Comparison of ENCODE assay signal across 16 mouse cellular contexts in genomic region chr16:39162684-39163083, GRCm38 (mm10).
DNase-seq lines count a peak whose midpoint lies in the region; ATAC-seq and TF ChIP-seq lines count a peak whose summit lies in the region.
"Had no signal": no experiment of that assay in that cellular context is flagged by ENCODE, and none has a peak within 500 bp of the region (broad histone marks: within the 10 kb centered on the region; RNA-seq: fewer than 3 reads in every experiment).

No protein-coding gene starts in this region.

- CTCF ChIA-PET in Patski (lab: Charles Lee): no interaction called here

- no peaks in the 10 kb centered on the region for H3K9me3 ChIP-seq in heart, postnatal 0 days (replicated peaks; ENCODE audit: control insufficient read depth, low read length)
- no peaks in the 10 kb centered on the region for H3K9me3 ChIP-seq in limb, embryonic 10.5 days (replicated peaks)
- H3K9me3 ChIP-seq: forebrain, embryonic 13.5 days; midbrain, embryonic 15.5 days had no signal

- H3K4me1 ChIP-seq in heart, postnatal 0 days (ENCODE audit: control insufficient read depth, insufficient read depth): no peaks in the 10 kb centered on the region
- no peaks in the 10 kb centered on the region for H3K4me1 ChIP-seq in limb, embryonic 10.5 days
- H3K4me1 ChIP-seq: forebrain, embryonic 13.5 days; midbrain, embryonic 15.5 days had no signal

- intact Hi-C loops in heart, postnatal 25 days (cut with DNase I): no loop called here
- intact Hi-C loops in left cerebral cortex, postnatal 14 days (cut with DNase I): no loop called here
- intact Hi-C loops in left cerebral cortex, postnatal 36 days (cut with DNase I): no loop called here

- no peak for ATAC-seq in heart, postnatal 0 days (ENCODE audit: insufficient read depth, low read depth)
- ATAC-seq in Patski: no peak
- ATAC-seq: forebrain, embryonic 13.5 days; midbrain, embryonic 15.5 days had no signal

- in situ Hi-C loops in Patski (cut with MboI; ENCODE audit: low pct_unique_long_range_greater_than_20kb): no loop called here

- POLR2A ChIA-PET in Patski (lab: Charles Lee): no interaction called here

- no peak overlapping the region for H3K4me2 ChIP-seq in heart, postnatal 0 days (ENCODE audit: low read depth, low read length)
- H3K4me2 ChIP-seq: forebrain, embryonic 13.5 days; midbrain, embryonic 15.5 days had no signal

- H3K4me3 ChIP-seq in heart, postnatal 0 days (ENCODE audit: low read depth, low read length): no peak overlapping the region
- H3K4me3 ChIP-seq in limb, embryonic 10.5 days: no peak overlapping the region
- H3K4me3 ChIP-seq: forebrain, embryonic 13.5 days; midbrain, embryonic 15.5 days had no signal

- H3K36me3 ChIP-seq in heart, postnatal 0 days (replicated peaks; ENCODE audit: control insufficient read depth, insufficient read depth, low read length): no peaks in the 10 kb centered on the region
- no peaks in the 10 kb centered on the region for H3K36me3 ChIP-seq in limb, embryonic 10.5 days
- H3K36me3 ChIP-seq: midbrain, embryonic 15.5 days had no signal

- no peak overlapping the region for H3K9ac ChIP-seq in heart, postnatal 0 days (replicated peaks; ENCODE audit: low read depth, low read length)
- H3K9ac ChIP-seq: forebrain, embryonic 13.5 days; midbrain, embryonic 15.5 days had no signal

- no peak for DNase-seq in heart, postnatal 0 days (ENCODE audit: low spot score)
- no peak for DNase-seq in heart, postnatal 25 days (ENCODE audit: low spot score)
- peak; percentile 6 to 13 for DNase-seq in left cerebral cortex, postnatal 14 days (ENCODE audit: low spot score in 2 of 2)
- DNase-seq in left cerebral cortex, postnatal 36 days (ENCODE audit: low spot score in 2 of 2): no peak
- DNase-seq in A20 (ENCODE audit: low read depth, low spot score): peak; percentile 10
- no peak for DNase-seq in Patski (ENCODE audit: low read depth, low spot score)
- DNase-seq in urinary bladder, postnatal 4 days (ENCODE audit: low spot score in 2 of 2): no peak
- no peak for DNase-seq in limb, embryonic 10.5 days (ENCODE audit: low spot score)
- DNase-seq: cerebellum, adult 11 months; embryo, embryonic 11 days; heart, postnatal 14 days; kidney, postnatal 10 days; liver; lung, adult 18-20 months had no signal

- no peaks in the 10 kb centered on the region for H3K27me3 ChIP-seq in heart, postnatal 0 days (ENCODE audit: control insufficient read depth, insufficient read depth, low read length)
- no peaks in the 10 kb centered on the region for H3K27me3 ChIP-seq in Patski
- H3K27me3 ChIP-seq in limb, embryonic 10.5 days (ENCODE audit: low read depth, poor library complexity, severe bottlenecking): no peaks in the 10 kb centered on the region
- H3K27me3 ChIP-seq: forebrain, embryonic 13.5 days; midbrain, embryonic 15.5 days had no signal

- H3K27ac ChIP-seq in heart, postnatal 0 days (ENCODE audit: low read depth): no peak overlapping the region
- H3K27ac ChIP-seq in limb, embryonic 10.5 days: no peak overlapping the region
- H3K27ac ChIP-seq: forebrain, embryonic 13.5 days; midbrain, embryonic 15.5 days had no signal

- TF ChIP-seq CTCF in heart, postnatal 0 days (IDR thresholded peaks at IDR 0.05; ENCODE audit: low read depth): peak; percentile 20; the same call in 1 of the 2 replicates
- TF ChIP-seq CTCF in Patski (IDR thresholded peaks at IDR 0.05): peak; percentile 41

- 35% methylated on average over 1 of the region's 1 CpGs for WGBS in heart, postnatal 0 days
- WGBS in limb, embryonic 10.5 days: 44% methylated on average over 1 of the region's 1 CpGs

- no peak for TF ChIP-seq EP300 in heart, postnatal 0 days (IDR thresholded peaks at IDR 0.05; ENCODE audit: low read depth)

Comparison
In these comparisons a context has a peak if more than half of its experiments do, and no peak if none do; other contexts are left out.
1. DNase-seq: peak in left cerebral cortex, postnatal 14 days (2 of 2) and A20 (single experiment); none in heart, postnatal 0 days (single experiment), heart, postnatal 25 days (single experiment), left cerebral cortex, postnatal 36 days (0 of 2), Patski (single experiment), urinary bladder, postnatal 4 days (0 of 2) and limb, embryonic 10.5 days (single experiment).